Mouse (Mus musculus) embryonic fibroblast, embryonic 13.5 days (primary cell): Measurements from ENCODE around the gene Map3k10.

Experiments
- CTCF ChIP-seq: IDR thresholded peaks from 2 replicates; pipeline ENCODE4 v1.5.1; 2011; ENCODE audit warnings: mild to moderate bottlenecking, control low read depth, low read length, moderate library complexity, borderline replicate concordance; ENCODE audit not compliant: insufficient read depth
- POLR2A ChIP-seq: IDR thresholded peaks from 2 replicates; pipeline ENCODE4 v1.6.1; 2011; ENCODE audit warnings: low read depth, mild to moderate bottlenecking, control low read depth, low read length, moderate library complexity

- TF ChIP-seq POLR2A = no peak
- TF ChIP-seq CTCF = no peak
These were observed 63.5 kb downstream of the Map3k10 start for GRCm38 (mm10) chr7:27610871-27611270.
